Mouse (Mus musculus): ENCODE measurements around the gene Arhgap15. TPM values are rescaled to one million over a fixed set of nuclear protein-coding genes. Genes with fewer than 3 reads are reported as not detected.

Arhgap15 gene
- polyA plus RNA-seq, 1 experiment from 2014 or later, result 75.6 TPM

DNA sequence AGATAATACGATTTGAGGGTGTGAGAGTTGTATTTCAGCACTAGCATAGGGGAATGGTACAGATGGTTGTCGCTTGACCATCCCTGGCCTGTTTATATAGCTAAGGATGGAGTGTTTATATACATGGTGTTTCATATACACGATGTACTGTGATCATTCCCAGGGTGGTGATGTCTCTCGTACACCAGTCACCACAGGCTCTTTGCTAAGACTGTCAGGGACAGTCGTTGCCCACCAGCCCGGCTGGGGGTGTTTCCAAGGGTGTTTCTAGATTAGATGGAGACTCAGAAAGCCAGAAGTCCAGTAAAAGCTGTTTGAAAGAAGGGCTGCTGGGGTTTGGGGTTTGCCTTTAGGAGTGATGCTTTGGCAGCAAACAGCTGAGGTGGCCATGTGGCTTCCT lies 165.5 kb downstream of the Arhgap15 start:
- no peak for DNase-seq (ENCODE audit: low spot score)

GRCm38 (mm10) chr2:43923863-43924340 lies 175.3 kb downstream of the Arhgap15 start:
- DNase-seq (ENCODE audit: low spot score), result no peak

GRCm38 (mm10) chr2:43931687-43932086 lies 183.1 kb downstream of the Arhgap15 start:
- DNase-seq (ENCODE audit: low spot score), result no peak

DNA sequence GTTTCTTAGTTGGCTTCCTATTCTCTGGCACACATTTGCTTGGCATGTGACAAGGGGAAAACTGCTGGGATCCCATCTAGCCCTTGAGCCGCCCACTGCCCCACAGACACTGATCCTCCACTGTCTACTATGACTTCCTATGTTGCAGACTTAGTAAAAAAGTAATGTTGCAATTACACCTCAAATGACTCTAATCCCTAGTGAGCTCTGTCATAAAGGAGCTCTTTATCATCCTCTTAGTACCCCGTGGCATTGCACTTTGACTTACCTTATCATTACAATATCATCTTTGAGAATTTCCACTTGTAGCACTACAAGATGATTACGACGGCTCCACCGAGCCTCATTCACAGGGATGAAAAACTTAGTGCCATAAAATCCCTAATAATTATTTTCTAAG lies 190.6 kb downstream of the Arhgap15 start:
- DNase-seq (ENCODE audit: low spot score), result no peak

- no peak for DNase-seq (ENCODE audit: low spot score)
Measured at GRCm38 (mm10) chr2:43945679-43946078, 197.1 kb downstream of the Arhgap15 start.

GRCm38 (mm10) chr2:43949775-43950492 lies 201.3 kb downstream of the Arhgap15 start:
- no peak for DNase-seq (ENCODE audit: low spot score)

- DNase-seq (ENCODE audit: low spot score), result no peak
Measured at GRCm38 (mm10) chr2:43950741-43951140, 202.1 kb downstream of the Arhgap15 start.

- DNase-seq (ENCODE audit: low spot score), result no peak
Measured at GRCm38 (mm10) chr2:43959189-43959588, 210.6 kb downstream of the Arhgap15 start.

- no peak for DNase-seq (ENCODE audit: low spot score)
Measured at GRCm38 (mm10) chr2:43962466-43962865, 213.8 kb downstream of the Arhgap15 start.

DNA sequence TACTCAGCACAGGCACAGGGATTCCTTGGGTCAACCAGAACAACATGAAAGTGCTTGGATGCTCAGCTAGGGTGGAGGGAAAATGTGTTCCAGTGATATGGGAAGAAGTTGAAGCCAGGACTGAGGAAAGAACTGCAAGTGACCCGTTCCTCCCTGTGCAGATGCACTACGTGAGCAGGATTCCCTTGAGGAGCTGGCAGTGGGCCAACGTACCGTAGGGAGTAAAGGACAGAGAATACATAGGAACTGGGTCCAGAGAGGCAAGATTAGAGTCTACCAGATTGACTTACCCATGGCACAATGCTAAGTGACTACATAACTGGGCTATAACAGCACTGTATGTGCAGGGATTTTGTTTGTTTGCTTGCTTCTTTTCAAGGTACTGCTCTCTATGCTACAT lies 220.0 kb downstream of the Arhgap15 start:
- no peak for DNase-seq (ENCODE audit: low spot score)

DNA sequence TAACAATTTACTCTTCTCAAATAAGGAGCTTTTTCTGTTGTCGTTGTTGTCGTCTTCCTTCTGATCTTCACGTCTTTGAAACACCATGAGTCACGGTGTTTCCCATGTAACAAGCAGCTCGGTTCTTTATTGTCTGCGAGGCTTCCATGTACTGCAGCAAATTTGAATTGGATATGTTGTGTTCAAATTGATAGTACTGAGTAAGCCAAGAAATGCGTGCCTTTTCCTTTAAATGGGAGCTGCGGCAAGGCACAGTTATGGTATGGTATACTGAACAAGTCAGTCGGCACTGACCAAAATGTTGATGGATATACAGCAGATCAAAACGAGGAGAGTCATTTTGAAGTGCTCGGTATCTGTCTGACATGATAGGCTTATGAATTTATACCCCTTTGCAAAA lies 229.1 kb downstream of the Arhgap15 start:
- no peak for DNase-seq (ENCODE audit: low spot score)

- DNase-seq (ENCODE audit: low spot score), result no peak
Measured at GRCm38 (mm10) chr2:43978177-43979013, 229.8 kb downstream of the Arhgap15 start.

DNA sequence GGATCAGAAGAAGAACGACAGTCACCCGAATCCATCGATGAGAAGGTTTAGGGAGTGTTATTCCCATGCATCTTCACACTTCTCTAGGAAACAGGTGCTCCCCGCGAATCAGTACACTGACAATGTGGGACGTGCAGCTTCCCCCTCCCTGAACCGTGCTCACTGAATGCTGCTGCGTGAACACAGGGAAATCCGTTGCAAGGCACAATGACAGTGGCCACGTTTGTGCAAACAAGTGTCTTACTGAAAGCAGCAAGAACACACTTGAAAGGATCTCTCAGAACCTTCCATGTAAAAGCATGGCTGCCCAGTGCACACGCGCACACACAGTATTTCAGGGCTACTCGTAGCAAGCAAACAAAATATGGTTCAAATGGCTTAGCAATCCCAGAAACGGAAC lies 237.4 kb downstream of the Arhgap15 start:
- DNase-seq (ENCODE audit: low spot score), result no peak

GRCm38 (mm10) chr2:43987919-43988318 lies 239.3 kb downstream of the Arhgap15 start:
- DNase-seq (ENCODE audit: low spot score), result no peak

GRCm38 (mm10) chr2:43989850-43990249 lies 241.2 kb downstream of the Arhgap15 start:
- DNase-seq (ENCODE audit: low spot score), result no peak

DNA sequence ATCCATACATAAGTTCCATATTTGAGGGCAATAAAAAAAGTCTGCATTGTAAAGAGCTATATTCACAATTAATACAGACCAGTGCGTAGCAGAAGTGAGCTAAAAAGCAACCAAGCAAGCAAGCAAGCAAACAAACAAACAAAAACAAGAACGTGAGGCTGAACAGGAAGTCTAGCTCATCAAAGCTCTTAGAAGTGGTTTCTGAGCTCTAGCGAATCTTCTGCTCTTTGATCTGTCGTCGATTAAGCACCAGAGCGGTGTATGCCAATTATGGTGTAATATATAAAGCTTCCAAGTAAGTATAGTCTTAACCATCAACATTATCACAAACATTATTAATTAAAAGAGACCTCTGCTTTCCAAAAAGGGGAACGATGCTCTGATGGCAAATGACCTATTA lies 243.9 kb downstream of the Arhgap15 start:
- peak; percentile 17 for DNase-seq (ENCODE audit: low spot score)

DNA sequence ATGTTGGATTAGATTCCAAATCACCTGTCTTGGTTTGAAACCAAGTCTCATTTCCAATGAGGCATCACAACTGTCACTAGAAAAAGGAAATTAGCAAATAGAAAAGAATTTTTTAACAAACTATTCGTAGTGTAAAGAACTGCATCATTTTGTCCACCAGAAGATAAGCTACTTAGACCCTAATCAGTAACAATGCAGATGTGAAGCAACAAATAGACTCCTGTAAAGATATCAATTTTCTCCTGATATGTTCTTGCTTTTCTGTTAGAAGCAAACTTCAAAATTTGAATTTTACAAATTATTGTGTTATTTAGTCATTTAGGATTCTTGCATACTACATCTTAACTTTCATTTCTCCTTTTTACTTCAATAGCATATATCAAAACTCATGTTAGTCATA lies 253.8 kb downstream of the Arhgap15 start:
- no peak for DNase-seq (ENCODE audit: low spot score)

DNA sequence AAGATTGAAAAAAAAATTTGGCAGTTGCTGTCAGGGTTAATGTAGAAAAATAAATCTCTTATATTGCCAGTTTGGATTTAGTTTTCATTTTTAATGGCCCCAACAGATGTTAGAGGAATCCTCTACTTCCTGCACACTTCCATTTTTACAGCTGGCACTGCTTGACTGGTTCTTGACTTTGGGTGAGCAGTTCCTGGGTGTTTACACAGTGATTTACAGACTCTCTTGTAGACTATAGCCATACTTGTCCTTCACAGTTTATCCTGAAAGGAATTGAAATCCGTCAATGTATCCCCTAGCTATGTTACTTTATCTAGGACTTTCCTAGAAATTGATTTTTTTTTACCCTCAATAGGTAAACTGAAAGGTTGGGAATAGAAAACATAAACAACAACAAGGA lies 261.6 kb downstream of the Arhgap15 start:
- DNase-seq (ENCODE audit: low spot score), result no peak

DNA sequence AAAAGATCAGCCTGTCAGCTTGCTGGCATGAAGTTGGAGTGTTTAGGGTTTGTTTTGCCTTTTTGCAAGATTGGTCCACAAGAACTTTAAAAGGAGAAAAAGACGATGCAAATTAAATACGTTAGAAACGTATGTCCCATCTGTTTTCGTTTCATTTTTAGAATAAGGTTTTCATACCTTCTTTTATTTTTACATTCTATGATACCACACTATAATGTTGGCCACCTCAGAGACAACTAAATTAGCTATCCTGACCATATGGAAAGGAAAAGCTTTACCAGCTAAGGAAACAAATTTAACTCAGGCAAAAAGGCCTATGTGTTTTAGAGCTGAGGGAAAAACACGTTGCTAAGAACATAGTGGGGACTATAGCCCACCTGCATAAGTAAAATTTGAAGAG lies 264.8 kb downstream of the Arhgap15 start:
- DNase-seq (ENCODE audit: low spot score), result no peak

DNA sequence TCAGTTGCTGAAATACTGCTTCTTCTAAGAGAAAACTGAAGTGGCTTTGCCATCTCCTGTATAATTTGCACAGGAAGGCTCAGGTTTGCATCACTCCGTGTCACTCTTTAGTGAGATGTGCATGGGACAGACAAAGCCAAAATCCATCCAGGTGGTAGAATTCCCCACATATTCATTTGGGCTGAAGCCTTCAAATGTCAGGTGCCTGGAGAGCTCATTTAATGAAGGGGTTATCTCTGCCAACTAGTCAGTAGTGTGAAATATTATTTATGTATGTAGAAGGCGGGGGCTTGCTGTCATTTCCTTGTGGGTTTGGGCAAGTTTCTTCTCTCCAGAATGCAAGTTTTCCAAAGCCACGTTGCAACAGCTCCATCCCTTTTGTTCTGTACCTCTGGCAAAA lies 268.1 kb downstream of the Arhgap15 start:
- no peak for DNase-seq (ENCODE audit: low spot score)

- no peak for DNase-seq (ENCODE audit: low spot score)
Measured at GRCm38 (mm10) chr2:44017405-44018026, 268.9 kb downstream of the Arhgap15 start.

- no peak for DNase-seq (ENCODE audit: low spot score)
Measured at GRCm38 (mm10) chr2:44018033-44018432, 269.4 kb downstream of the Arhgap15 start.
